Mouse (Mus musculus): Measurements from ENCODE around the gene Xcl1. TPM values are rescaled to one million over a fixed set of nuclear protein-coding genes. Genes with fewer than 3 reads are reported as not detected.

Xcl1 gene
- total and polyA plus RNA-seq, 3 experiments = 0.27 TPM; not detected in 2

GRCm38 (mm10) chr1:164973341-164973740 is 38.0 kb upstream of the Xcl1 start:
- Histone ChIP-seq H3K27me3 (ENCODE audit: control insufficient read depth, insufficient read depth, low read length) (no peaks in the 10 kb centered on the region), H3K9ac (ENCODE audit: low read depth, low read length) (no peak overlapping the region), H3K4me1 (ENCODE audit: control insufficient read depth, insufficient read depth, low read length) (no peaks in the 10 kb centered on the region), H3K27ac (no peak overlapping the region), H3K36me3 (ENCODE audit: control insufficient read depth, insufficient read depth, low read length) (no peaks in the 10 kb centered on the region), H3K4me3 (no peak overlapping the region), H3K79me2 (replicated peaks; ENCODE audit: control insufficient read depth, insufficient read depth, low read length) (no peaks in the 10 kb centered on the region)
- 93% methylated on average over 1 of the region's 1 CpGs for WGBS
- TF ChIP-seq EP300 (IDR thresholded peaks at IDR 0.05; ENCODE audit: insufficient read depth, low read depth, low read length) (no peak), POLR2A (IDR thresholded peaks at IDR 0.05; ENCODE audit: insufficient read depth, low read depth, low read length) (no peak), CTCF (IDR thresholded peaks at IDR 0.05) (no peak)
- DNase-seq = no peak
- intact Hi-C loops (cut with DNase I) = no loop called here

GRCm38 (mm10) chr1:164972744-164973143 is 37.4 kb upstream of the Xcl1 start:
- intact Hi-C loops (cut with DNase I) = no loop called here
- H3K79me2 ChIP-seq (replicated peaks; ENCODE audit: control insufficient read depth, insufficient read depth, low read length) = no peaks in the 10 kb centered on the region
- no peaks in the 10 kb centered on the region for H3K36me3 ChIP-seq (ENCODE audit: control insufficient read depth, insufficient read depth, low read length)
- no peak overlapping the region for H3K27ac ChIP-seq
- WGBS = 81% methylated on average over 5 of the region's 5 CpGs
- no peak for DNase-seq
- no peaks in the 10 kb centered on the region for H3K4me1 ChIP-seq (ENCODE audit: control insufficient read depth, insufficient read depth, low read length)
- H3K27me3 ChIP-seq (ENCODE audit: control insufficient read depth, insufficient read depth, low read length) = no peaks in the 10 kb centered on the region
- TF ChIP-seq EP300 (IDR thresholded peaks at IDR 0.05; ENCODE audit: insufficient read depth, low read depth, low read length) (no peak), POLR2A (IDR thresholded peaks at IDR 0.05; ENCODE audit: insufficient read depth, low read depth, low read length) (no peak), CTCF (IDR thresholded peaks at IDR 0.05) (no peak)
- H3K4me3 ChIP-seq = no peak overlapping the region
- no peak overlapping the region for H3K9ac ChIP-seq (ENCODE audit: low read depth, low read length)

- WGBS = 53% methylated on average over 8 of the region's 8 CpGs
- intact Hi-C loops (cut with DNase I) = no loop called here
- H3K4me1 ChIP-seq (ENCODE audit: control insufficient read depth, insufficient read depth, low read length) = no peaks in the 10 kb centered on the region
- no peak overlapping the region for H3K27ac ChIP-seq
- peak in 1 of 2 experiments; percentile 5 for DNase-seq
- TF ChIP-seq EP300 (IDR thresholded peaks at IDR 0.05; ENCODE audit: insufficient read depth, low read depth, low read length) = no peak
- no peak for TF ChIP-seq POLR2A (IDR thresholded peaks at IDR 0.05; ENCODE audit: insufficient read depth, low read depth, low read length)
- no peak for TF ChIP-seq CTCF (IDR thresholded peaks at IDR 0.05)
- no peaks in the 10 kb centered on the region for H3K79me2 ChIP-seq (replicated peaks; ENCODE audit: control insufficient read depth, insufficient read depth, low read length)
- H3K36me3 ChIP-seq (ENCODE audit: control insufficient read depth, insufficient read depth, low read length) = no peaks in the 10 kb centered on the region
- H3K27me3 ChIP-seq (ENCODE audit: control insufficient read depth, insufficient read depth, low read length) = no peaks in the 10 kb centered on the region
- H3K9ac ChIP-seq (ENCODE audit: low read depth, low read length) = no peak overlapping the region
- no peak overlapping the region for H3K4me3 ChIP-seq
Measured at GRCm38 (mm10) chr1:164966095-164966698, 30.9 kb upstream of the Xcl1 start.

GRCm38 (mm10) chr1:164960610-164961009 is 25.3 kb upstream of the Xcl1 start:
- no peaks in the 10 kb centered on the region for H3K79me2 ChIP-seq (replicated peaks; ENCODE audit: control insufficient read depth, insufficient read depth, low read length)
- no peak for DNase-seq
- H3K27ac ChIP-seq = no peak overlapping the region
- WGBS = 57% methylated on average over 2 of the region's 2 CpGs
- no peaks in the 10 kb centered on the region for H3K4me1 ChIP-seq (ENCODE audit: control insufficient read depth, insufficient read depth, low read length)
- TF ChIP-seq EP300 (IDR thresholded peaks at IDR 0.05; ENCODE audit: insufficient read depth, low read depth, low read length) (no peak), POLR2A (IDR thresholded peaks at IDR 0.05; ENCODE audit: insufficient read depth, low read depth, low read length) (no peak), CTCF (IDR thresholded peaks at IDR 0.05) (no peak)
- intact Hi-C loops (cut with DNase I) = no loop called here
- no peak overlapping the region for H3K4me3 ChIP-seq
- no peaks in the 10 kb centered on the region for H3K27me3 ChIP-seq (ENCODE audit: control insufficient read depth, insufficient read depth, low read length)
- H3K36me3 ChIP-seq (ENCODE audit: control insufficient read depth, insufficient read depth, low read length) = no peaks in the 10 kb centered on the region
- H3K9ac ChIP-seq (ENCODE audit: low read depth, low read length) = no peak overlapping the region

GRCm38 (mm10) chr1:164959787-164960385 is 24.6 kb upstream of the Xcl1 start:
- Histone ChIP-seq H3K27me3 (ENCODE audit: control insufficient read depth, insufficient read depth, low read length) (no peaks in the 10 kb centered on the region), H3K4me1 (ENCODE audit: control insufficient read depth, insufficient read depth, low read length) (no peaks in the 10 kb centered on the region), H3K79me2 (replicated peaks; ENCODE audit: control insufficient read depth, insufficient read depth, low read length) (no peaks in the 10 kb centered on the region), H3K36me3 (ENCODE audit: control insufficient read depth, insufficient read depth, low read length) (no peaks in the 10 kb centered on the region), H3K27ac (no peak overlapping the region), H3K9ac (ENCODE audit: low read depth, low read length) (no peak overlapping the region), H3K4me3 (no peak overlapping the region)
- intact Hi-C loops (cut with DNase I) = no loop called here
- TF ChIP-seq EP300 (IDR thresholded peaks at IDR 0.05; ENCODE audit: insufficient read depth, low read depth, low read length) = no peak
- TF ChIP-seq CTCF (IDR thresholded peaks at IDR 0.05) = no peak
- no peak for TF ChIP-seq POLR2A (IDR thresholded peaks at IDR 0.05; ENCODE audit: insufficient read depth, low read depth, low read length)
- no peak for DNase-seq
- WGBS = 52% methylated on average over 11 of the region's 11 CpGs

- H3K4me3 ChIP-seq = no peak overlapping the region
- intact Hi-C loops (cut with DNase I) = no loop called here
Measured at GRCm38 (mm10) chr1:164959160-164959559, 23.8 kb upstream of the Xcl1 start.

More at GRCm38 (mm10) chr1:164959160-164959559, 23.8 kb upstream of the Xcl1 start:
- H3K79me2 ChIP-seq (replicated peaks; ENCODE audit: control insufficient read depth, insufficient read depth, low read length) = no peaks in the 10 kb centered on the region
- H3K27ac ChIP-seq = no peak overlapping the region
- DNase-seq = no peak
- H3K27me3 ChIP-seq (ENCODE audit: control insufficient read depth, insufficient read depth, low read length) = no peaks in the 10 kb centered on the region
- H3K36me3 ChIP-seq (ENCODE audit: control insufficient read depth, insufficient read depth, low read length) = no peaks in the 10 kb centered on the region
- TF ChIP-seq POLR2A (IDR thresholded peaks at IDR 0.05; ENCODE audit: insufficient read depth, low read depth, low read length) (no peak), EP300 (IDR thresholded peaks at IDR 0.05; ENCODE audit: insufficient read depth, low read depth, low read length) (no peak), CTCF (IDR thresholded peaks at IDR 0.05) (no peak)
- 80% methylated on average over 3 of the region's 3 CpGs for WGBS
- no peaks in the 10 kb centered on the region for H3K4me1 ChIP-seq (ENCODE audit: control insufficient read depth, insufficient read depth, low read length)
- no peak overlapping the region for H3K9ac ChIP-seq (ENCODE audit: low read depth, low read length)
